Mouse (Mus musculus): ENCODE results near the gene Nrsn2.
"Not testable (repeated sequence)": the region's sequence is repeated elsewhere in the genome, so short reads cannot be mapped to it uniquely, and the experiment has no call there.

Nrsn2 gene

DNA sequence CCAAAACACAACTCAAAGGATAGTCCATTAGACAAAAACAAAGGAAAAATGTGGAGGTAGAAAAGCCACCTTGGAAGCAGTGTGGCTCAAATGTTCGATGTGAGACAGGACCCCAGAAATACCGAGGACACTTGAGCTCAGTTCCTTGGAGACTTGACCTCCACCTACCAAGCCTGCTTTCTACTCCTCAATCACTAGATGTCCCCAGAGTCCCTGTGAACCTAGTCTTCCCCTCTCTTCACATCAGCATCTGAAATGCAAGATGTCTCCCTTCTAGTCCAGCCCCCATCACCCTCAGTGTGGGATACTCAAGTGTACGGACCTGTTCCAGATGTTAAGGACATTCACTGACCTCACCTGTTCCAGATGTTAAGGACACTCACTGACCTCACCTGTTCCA is 16.3 kb upstream of the Nrsn2 start:
- no peak for DNase-seq (ENCODE audit: low read depth, low spot score)

DNA sequence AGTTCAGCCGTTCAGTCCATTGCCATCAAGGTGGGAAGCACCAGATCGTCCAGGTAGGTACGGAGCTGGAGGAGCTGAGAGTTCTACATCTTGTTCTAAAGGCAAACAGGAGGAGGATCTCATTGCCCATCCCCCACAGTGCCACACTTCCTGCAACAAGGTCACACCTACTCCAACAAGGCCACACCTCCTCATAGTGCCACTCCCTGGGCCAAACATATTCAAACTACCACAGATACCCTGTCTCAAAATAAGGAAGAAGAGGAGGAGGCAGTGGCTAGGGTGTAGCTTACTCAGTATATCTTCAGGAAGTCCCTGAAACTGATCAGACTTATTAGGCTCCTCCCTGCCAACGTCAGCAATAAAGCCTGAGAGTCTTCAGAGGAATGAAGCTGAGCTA is 7.8 kb upstream of the Nrsn2 start:
- DNase-seq (ENCODE audit: low read depth, low spot score) = no peak

DNA sequence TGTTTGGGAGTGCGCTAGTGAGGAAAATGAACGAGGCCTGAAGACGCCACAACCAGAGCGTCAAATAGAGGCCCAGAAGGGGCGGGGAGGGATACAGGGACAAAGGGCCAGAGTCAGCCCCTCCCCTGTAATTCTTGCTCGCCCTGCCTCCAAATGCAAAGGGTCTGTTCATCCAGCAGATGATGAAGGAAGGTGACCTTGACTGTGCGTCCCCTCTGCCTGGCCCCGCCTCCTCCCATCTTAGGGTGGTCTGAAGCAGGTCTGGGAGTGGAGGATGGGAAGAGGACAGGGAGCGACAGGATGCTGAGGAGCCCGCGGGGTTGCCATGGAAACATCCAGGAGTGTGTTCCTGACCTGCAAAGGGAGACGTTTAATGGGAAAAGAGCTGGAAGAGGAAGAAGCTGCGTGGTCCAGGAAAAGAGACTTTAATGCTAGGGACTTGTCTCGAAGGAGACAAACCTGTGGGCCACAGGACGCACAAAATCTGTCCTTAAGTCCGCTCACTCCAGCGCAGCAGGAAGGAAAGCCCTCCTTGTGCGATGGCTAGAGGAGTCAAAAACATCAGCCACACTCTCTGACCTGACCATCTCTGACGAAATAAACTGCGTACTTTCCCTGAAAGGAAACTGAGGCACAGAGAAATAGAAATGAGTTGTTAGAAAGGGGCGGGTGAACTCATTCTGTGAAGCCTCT is 640 bp downstream of the Nrsn2 start:
- DNase-seq (ENCODE audit: low read depth, low spot score) = no peak

DNA sequence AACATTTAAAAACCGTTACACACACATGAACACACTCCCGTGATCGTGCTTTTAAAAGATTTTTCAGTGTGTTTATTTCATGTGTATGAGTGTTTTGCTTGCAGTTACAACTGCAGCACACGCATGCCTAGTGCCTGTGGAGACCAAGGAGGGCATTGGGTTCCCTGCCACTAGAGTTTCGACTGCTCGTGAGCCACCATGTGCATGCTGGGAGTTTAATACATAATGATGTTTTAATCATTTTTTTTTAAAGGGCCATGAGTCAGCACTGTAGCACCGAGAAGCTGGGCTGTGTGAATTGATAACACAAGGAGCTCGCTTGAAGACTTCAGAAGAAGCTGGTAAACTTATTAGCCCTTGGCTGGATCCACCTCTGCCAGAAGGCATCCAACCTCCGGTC is 2.9 kb downstream of the Nrsn2 start:
- DNase-seq (ENCODE audit: low read depth, low spot score) = no peak

DNA sequence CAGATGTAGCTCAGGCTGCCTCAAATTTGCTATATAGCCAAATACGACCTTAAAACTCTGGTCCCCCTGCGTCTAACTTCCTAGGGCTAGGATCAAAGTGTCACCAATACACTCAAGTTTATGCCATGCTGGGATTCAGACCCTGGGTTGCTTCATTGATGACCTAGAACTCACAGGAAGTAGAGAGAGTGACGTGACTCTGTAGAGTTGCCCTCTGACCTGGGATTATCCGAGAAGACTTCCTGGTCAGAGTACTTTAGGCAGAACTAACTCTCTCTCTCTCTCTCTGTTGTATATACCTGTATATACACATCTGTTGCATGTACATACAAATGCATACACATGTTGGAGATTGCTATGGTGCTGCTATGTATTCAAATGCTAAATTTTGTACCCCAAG is 3.8 kb downstream of the Nrsn2 start:
- no peak for DNase-seq (ENCODE audit: low read depth, low spot score)

DNA sequence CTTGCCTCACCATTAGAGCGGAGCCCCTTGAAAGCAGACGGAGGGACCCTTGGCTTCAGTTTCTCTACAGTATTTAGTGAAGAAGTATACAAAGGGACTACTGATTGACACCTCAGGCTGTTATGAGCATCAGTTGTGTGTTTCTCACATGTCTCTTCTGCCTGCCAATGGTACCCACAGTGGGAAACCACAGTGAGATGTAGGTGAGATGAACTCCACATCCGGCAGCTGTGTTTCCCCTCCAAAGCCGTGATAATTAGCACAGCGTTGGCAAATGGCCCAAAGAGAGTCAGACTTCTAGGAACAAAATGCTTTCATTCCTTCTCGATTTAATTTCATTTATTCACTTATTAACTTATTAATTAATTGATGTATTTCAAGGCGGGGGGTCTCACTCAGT is 4.3 kb downstream of the Nrsn2 start:
- no peak for DNase-seq (ENCODE audit: low read depth, low spot score)

DNA sequence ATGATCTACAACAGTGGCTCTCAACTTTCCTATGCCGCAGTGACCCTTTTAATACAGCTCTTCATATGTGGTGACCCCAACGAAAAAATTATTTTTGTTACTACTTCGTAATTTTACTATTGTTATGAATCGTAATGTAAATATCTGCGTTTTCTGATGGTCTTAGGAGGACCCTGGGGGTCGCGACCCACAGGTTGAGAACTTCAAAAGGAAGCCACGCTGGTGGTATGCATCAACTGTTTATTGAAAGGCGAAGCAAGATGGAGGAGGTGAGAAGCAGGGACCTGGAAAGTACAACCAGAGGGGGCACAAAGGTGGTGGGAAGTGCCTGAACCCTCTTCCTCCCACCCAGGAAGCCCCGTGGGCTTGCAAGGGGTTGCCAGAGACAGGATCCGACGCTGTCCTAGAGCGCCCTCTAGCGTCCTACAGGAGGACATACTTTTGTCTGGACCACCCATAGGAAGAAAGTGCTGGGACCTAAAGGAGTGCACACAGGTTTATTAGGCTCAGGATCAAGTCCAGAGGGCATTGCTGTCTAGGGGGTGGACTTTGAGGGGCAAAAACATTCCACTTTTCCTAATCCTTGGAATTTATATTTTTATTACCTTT is 7.8 kb downstream of the Nrsn2 start:
- DNase-seq (ENCODE audit: low read depth, low spot score) = peak; percentile 42

DNA sequence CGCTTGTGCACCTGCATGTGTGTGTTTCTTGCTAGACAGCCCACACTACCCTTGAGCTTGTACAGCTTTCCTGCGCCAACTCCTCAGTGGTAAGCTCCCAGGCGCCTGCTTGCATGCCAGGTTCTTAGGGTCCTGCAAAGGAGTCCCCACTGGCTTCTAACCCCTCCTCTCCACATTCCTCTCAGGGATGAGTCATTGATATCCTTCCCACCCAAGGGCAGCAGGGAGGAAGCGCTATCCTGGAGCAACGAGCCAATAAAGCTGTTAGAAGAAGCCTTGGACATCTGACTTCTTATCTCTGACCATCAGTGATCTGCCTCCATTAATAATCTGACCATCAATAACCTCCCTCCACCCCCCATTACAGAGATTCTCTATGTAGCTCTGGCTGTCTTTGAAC is 8.5 kb downstream of the Nrsn2 start:
- no peak for DNase-seq (ENCODE audit: low read depth, low spot score)

DNA sequence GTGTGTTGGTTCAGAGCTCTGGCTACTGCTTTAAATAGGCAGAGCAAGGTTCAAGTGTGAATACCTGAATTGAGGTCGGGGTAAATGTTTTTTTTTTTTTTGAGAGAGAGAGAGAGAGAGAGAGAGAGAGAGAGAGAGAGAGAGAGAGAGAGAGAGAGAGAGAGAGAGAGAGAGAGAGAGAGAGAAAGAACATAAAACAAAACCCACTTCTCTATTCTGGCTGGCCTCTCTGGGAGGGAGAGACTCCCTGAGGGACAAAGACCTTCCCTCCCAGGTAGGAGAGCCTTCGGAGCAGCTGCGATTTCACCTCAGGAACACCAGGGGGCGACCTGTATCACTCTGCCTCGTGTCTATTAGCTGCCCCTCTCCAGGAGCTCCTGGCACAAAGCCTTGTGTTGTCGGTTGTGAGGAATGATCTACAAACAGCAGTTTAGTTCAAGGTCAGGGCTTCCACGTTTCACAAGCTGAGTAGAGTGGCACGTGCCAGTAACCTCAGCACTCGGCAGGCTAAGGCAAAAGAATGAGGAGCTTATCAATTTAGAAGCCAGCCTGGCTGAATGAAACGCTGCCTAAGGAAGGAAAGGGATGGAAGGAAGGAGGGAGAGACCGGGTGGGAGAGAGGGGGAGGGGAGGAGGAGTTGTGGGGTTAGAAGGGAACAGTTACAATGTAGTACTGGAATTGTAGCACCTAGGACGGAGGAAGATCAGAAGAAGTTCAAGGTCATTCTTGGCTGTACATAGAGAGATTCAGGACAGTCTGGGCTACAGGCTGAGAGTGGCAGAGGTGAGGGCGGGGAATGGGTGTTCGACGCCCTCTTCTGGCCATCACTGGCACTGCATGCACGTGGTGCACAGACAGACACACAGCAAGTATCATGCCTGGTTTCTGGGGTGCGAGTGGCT is 12.9 kb downstream of the Nrsn2 start:
- peak; percentile 49 for DNase-seq (ENCODE audit: low read depth, low spot score)

DNA sequence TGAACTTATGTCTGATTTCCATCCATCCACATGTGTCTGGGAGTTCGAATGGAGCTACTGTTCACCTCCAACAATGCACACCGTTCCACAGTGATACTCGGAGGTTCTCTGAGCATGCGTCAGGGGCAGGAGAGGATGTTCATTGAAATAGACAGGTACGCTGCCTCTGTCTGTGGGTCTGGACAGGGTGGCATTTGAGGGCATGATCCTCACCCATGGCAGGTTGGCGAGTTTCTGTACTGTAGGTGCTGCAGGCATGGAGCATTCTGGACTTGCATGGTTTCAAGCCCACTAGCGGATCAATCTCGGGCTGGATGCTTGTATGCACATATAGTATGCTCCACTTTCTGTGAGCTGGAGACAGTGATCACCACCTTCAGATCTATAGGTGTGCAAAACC is 15.2 kb downstream of the Nrsn2 start:
- DNase-seq (ENCODE audit: low read depth, low spot score) = no peak

DNA sequence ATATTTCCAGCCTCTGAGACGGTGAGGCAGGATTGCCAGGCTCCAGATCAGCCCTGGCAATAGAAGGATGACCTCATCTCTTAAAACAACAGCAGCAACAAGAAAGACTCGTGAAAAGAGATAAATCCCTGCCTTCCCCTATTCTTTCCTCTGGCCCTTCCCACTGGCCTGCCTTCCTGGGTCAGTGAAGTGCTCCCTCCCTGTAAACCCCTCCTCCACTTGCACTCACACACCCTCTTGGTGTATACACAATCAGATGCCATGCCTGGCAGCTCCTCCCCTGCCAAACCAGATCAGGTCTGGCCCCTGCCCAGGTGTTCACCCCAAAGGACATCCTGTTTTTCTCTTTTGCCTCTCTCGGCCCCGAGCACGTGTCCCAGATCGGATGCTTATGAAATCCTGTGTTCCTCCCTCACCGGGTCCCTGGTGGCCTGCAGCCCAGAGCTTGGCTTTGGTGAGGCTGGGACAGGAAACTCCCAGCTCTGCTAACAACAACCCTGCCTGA is 16.1 kb downstream of the Nrsn2 start:
- DNase-seq (ENCODE audit: low read depth, low spot score) = no peak

DNA sequence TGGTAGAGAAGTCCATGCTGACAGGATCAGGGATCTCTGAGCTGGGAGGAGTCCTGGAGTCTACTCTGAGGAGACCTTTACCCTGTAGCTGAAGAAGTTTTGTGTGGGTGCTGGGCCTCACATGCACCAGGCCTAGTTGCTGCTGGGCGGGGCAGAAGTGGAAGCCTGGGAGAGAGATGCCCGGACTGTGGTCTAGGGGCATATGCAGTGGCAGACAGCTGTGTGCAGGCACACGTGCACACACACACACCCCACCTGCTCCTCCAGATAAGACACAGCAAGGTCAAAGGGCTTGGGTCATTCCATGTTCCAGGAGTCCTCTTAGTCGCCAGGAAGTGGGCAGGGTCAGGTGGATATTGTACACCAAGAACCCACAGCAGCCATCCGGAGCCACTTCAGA is 16.8 kb downstream of the Nrsn2 start:
- DNase-seq (ENCODE audit: low read depth, low spot score) = no peak

DNA sequence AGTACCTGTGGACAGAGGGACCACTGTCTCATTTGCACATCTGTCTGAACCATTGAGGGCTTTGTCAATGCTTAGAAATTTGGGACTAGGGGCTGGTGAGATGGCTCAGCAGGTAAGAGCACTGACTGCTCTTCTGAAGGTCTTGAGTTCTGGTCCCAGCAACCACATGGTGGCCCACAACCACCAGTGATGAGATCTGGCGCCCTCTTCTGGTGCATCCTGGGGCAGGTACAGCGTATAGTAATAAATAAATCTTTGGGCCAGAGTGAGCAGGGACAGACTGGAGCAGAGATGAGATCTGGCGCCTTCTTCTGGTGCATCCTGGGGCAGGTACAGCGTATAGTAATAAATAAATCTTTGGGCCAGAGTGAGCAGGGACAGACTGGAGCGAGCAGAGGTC is 17.5 kb downstream of the Nrsn2 start:
- not testable (repeated sequence) for DNase-seq (ENCODE audit: low read depth, low spot score)

DNA sequence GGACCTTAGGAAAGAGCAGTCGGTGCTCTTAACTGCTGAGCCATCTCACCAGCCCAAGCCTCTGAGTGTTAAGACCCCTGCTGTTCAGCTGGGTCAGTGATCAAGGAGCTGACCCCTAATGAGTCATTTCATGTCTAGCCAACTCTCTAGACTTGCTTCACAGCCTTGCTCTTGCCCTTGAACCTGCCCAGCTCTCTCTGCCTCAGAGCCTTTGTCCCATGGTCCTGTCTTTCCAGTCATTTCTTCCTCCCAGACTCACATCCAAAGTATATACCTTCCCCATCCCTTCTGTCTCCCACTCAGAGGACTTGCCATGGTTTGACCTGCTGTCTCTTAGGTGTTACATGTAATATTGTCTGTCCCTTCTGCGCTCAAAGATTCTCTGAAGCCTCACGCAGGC is 19.2 kb downstream of the Nrsn2 start:
- no peak for DNase-seq (ENCODE audit: low read depth, low spot score)

DNA sequence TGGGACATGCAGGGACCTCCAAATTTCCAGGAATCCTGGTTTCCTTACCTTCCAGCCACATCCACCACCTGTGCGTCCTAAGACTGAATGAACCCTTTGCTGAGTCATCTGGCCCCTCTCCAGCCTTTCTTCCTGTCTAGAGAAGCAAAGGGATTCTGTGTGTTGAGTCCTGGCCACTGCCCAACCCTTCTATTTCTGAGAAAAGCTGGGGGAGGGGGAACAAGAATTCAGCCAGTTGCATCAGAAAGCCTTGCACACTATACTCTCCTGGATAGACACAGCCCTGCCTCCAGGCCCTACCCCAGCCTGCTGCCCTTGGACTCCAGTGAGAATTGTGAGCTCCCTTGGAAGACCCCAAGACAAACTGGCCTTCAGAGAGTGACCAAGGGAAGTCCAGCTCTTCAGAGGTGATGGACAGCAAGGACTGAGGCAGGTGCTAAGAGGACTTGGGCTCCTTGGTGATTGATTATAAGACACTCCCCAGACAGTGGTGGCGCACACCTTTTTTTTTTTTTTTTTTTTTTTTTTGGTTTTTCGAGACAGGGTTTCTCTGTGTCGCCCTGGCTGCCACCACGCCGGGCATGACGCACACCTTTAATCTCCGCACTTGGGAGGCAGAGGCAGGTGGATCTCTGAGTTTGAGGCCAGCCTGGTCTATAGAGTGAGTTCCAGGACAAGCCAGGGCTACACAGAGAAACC is 26.4 kb downstream of the Nrsn2 start:
- no peak for DNase-seq (ENCODE audit: low read depth, low spot score)

DNA sequence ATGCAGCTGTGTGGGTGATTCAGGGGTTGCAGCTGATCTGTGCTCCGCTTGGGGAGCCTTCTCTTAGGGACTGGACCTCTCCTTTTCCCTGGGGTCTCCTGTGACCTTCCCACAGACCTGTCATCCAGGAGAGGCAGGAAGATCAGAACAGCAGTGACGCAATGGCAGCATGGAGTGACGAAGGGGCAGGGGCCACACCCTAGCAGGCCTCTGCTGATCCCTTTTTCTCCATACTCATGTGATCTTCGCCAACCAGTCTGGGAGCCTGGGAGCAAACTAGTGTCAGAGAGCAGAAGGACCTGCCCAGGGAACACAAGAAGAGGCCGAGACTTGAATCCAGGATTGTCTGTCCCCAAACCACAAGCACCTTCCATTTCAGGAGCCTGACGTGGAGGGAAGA is 27.2 kb downstream of the Nrsn2 start:
- DNase-seq (ENCODE audit: low read depth, low spot score) = no peak

DNA sequence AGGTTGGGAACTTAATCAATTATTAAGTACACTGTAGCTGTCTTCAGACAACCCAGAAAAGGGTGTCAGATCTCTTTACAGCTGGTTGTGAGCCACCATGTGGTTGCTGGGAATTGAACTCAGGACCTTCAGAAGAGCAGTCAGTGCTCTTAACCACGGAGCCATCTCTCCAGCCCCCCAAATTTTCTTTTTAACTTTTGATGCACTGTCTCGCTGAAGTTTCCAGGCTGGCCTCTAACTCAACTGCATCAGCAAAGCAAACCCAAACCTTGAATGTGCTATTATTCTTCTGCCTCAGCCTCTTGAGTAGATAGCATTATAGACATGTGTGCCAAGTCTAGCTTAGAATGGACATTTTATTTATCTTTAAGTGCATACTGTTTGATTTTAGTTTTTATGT is 28.7 kb downstream of the Nrsn2 start:
- no peak for DNase-seq (ENCODE audit: low read depth, low spot score)

DNA sequence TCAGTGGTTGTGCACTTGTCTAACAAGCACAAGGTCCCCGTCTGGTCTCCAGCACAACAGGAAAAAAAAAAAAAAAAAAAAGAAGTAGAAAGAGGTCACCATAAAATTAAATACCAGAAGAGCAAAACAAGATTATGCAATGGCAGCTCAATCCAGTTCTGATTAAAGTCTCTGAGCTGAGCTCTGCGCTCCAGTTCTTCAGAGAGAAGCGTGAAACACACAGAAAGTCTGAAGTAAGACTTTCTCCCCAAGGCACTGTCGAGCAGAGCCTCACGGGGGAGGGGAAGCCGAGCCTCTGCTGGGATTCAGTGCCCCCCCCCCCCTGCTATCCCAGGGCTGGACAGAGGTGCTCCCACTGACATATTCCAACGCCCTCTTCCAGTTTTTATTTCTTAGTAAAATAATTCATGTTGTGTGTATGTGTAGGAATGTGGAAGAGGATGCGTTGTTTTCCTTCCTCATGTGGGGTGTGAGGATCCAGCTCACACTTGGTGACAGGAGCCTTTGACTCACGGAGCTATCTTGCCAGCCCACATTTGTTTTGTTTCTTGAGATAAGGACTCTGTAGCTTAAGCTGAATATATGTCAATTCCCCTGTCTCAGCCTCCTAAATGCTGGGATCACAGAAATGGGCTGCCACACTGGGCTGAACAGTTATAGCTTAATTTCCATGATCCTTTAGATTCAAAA is 29.5 kb downstream of the Nrsn2 start:
- no peak for DNase-seq (ENCODE audit: low read depth, low spot score)

DNA sequence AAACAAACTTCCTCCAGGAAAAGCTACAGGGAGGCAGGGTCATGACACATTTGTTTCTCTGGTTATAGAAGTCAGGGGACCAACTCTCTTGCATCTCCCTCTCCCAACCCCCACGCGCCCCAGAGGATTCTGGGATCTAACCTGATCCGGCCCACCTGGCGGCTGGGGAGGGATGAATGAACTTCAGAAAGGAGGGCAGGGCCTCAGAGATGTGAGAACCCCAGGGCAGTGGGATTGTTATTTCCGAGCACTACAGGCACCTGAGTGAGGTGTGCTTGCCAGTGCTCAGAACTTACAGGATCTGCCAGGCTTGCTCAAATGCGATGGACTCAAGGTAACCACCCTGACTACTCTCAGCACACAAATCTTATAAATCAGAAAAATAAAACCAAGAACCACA is 31.0 kb downstream of the Nrsn2 start:
- DNase-seq (ENCODE audit: low read depth, low spot score) = no peak

DNA sequence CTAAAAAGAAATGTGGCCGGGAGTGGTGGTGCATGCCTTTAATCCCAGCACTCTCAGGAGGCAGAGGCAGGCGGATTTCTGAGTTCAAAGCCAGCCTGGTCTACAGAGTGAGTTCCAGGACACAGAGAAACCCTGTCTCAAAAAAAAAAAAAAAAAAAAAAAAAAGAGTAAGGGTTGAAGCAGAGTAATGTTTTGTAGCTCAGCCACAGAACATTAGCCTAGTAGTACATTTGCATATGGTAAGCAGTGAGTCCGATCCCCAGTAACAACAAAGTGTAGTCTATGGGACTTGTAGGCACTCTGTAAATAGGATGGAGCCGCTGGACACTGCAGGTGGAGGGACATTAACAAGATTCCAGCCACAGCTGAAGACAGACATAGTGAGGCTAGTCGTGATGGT is 31.5 kb downstream of the Nrsn2 start:
- DNase-seq (ENCODE audit: low read depth, low spot score) = no peak

DNA sequence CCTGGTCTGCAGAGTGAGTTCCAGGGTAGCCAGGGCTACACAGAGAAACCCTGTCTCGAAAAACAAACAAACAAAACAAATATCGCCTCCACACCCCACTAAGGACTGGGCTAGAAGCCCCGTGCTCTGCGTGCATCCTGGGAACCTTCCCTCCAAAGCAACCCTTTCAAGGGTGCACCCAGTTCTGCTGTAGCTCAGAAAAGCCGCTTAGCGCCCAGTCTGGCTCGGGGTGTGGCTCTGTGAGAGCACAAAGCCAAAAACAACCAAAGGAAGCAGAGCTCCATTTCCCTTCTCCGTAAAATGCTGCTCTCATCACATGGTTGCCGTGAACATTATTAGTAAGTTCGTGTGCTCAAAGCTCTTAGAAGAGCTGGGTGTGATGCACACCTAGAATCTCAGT is 32.1 kb downstream of the Nrsn2 start:
- no peak for DNase-seq (ENCODE audit: low read depth, low spot score)
